Mouse (Mus musculus) natural killer cell, adult 2 months (primary cell): ENCODE measurements at regions not wholly inside any gene's neighbourhood (a gene's known extent, or its start where the extent isn't known, plus 50 kb on each side); places are given as distances from the start of the nearest gene placed in this dataset.

Experiments
- DNase-seq, 2 experiments: peaks; one replicate each; pipeline ENCODE4 v3.0.0; 2022; ENCODE audit warnings: low spot score in 2 of 2

GRCm38 (mm10) chr14:14596057-14596809 lies 105.8 kb upstream of the Slc4a7 start:
- no peak for DNase-seq

- DNase-seq, result no peak
Measured at GRCm38 (mm10) chr14:14599586-14599985, 102.5 kb upstream of the Slc4a7 start.

- no peak for DNase-seq
Measured at GRCm38 (mm10) chr14:14599990-14600389, 102.1 kb upstream of the Slc4a7 start.

- DNase-seq, result no peak
Measured at GRCm38 (mm10) chr14:14603439-14603838, 98.6 kb upstream of the Slc4a7 start.

- no peak for DNase-seq
Measured at GRCm38 (mm10) chr14:14607074-14607473, 95.0 kb upstream of the Slc4a7 start.

GRCm38 (mm10) chr14:14612245-14612644 lies 89.8 kb upstream of the Slc4a7 start:
- no peak for DNase-seq

GRCm38 (mm10) chr14:14620316-14620715 lies 81.8 kb upstream of the Slc4a7 start:
- no peak for DNase-seq

- DNase-seq, result no peak
Measured at GRCm38 (mm10) chr14:14628673-14629072, 73.4 kb upstream of the Slc4a7 start.

GRCm38 (mm10) chr14:14631750-14632149 lies 70.3 kb upstream of the Slc4a7 start:
- no peak for DNase-seq

GRCm38 (mm10) chr14:14632471-14632870 lies 69.6 kb upstream of the Slc4a7 start:
- peak; percentile 12 to 15 for DNase-seq

GRCm38 (mm10) chr14:14632951-14633931 lies 68.8 kb upstream of the Slc4a7 start:
- DNase-seq, result peak; percentile 73 to 80

DNA sequence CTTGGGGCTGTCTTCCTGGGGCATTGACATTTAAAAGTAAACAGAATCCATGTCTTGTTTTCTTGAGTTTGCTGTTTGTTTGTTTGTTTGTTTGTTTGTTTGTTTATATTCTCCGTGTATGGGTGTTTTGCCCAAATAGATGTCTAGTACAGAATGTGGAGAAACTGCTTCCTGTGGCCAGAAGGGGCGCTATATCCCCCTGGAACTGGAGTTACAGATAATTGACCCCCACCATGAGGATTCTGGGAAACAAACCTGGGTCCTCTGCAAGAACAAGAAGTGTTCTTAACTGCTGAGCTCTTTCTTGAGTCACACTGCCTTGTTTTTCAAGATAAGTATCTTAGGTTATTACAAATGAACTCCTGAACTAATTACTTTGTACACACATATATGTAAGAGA lies 68.1 kb upstream of the Slc4a7 start:
- DNase-seq, result no peak

DNA sequence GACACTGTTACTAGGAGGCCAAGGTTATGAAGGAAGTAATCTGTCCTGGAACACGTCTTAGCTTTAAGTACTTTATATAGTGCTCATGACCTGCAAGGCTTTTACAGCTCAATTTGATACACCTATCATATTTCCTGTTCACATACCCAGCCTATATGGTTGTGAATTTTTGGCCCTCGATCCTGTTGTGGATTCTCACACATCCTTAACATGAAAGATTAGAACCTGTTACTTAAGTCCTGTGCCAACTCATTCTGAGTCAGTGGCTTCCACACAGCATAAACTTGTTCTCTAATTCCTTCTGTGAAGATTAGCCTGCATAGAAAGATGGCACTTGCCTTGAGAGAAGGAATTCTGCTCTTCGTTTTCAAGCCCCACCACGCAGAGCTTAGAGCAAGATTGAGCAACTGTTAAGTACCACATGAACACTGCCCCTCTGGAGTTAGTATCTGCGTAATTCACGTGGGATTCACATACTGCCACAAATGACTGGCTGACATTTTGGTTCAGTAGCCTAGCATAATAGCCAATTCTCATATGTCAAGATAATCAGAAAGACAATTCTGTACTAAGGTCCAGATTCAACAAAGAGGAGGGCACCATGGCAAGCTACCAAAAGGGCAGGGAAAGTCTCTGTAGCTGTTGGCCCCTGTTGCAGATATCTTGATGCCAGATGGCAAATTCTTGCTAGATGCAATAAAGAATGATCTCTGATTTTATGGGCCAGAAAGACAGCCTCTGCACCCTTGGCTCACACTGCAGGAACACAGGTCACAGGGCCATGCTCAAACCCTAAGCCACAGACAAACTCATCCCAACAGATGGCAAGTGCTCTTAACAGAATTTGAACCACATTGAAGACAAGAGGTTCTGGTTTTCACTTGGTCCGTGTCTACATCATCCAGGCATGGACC lies 62.7 kb upstream of the Slc4a7 start:
- no peak for DNase-seq

DNA sequence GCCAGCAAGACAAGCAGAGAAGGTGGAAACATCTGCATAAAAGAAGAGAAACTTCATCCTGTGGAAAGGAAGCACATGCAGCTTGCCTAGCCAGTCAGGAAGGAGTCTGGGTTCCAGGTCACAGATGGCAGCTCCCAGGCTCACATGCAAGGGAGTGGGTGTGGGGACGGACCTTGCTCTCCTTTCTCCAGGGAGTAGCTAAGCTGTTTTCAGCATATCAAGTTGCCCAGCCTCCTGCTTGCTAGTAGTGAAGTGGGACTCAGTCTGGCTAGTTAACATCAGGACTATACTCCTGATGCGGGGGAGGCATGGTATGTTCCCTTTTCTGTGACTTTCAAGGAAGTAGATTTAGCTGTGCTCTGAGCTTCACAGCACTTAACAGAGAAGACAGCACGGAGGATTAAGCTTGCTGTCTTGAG lies 62.0 kb upstream of the Slc4a7 start:
- no peak for DNase-seq

- DNase-seq, result no peak
Measured at GRCm38 (mm10) chr14:14640557-14640956, 61.5 kb upstream of the Slc4a7 start.

DNA sequence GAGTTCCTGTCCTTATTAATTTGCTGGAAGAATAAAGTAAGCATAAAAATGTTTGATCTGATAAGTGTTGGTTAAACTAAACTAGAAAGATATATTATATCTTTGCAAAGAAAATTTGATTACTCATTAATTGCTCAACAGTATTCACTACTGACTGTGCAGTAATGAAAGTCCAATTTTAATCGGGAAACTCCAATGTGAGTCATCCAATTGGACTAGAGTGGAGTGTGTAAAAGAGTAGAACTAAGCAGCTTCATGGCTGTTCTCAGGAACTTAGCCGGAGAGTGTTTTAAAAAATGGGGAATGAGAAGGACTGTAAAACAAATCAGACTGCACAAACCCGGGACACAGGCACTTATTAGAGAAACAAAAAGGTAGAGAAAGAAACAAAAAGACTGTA lies 58.5 kb upstream of the Slc4a7 start:
- DNase-seq, result no peak

- no peak for DNase-seq
Measured at GRCm38 (mm10) chr14:14645084-14645483, 57.0 kb upstream of the Slc4a7 start.
